Mouse (Mus musculus) spleen, adult 2 months (tissue): Measurements from ENCODE around the gene Dctn5.

Experiments
- CTCF ChIP-seq: fragments of 200-500 bp; IDR thresholded peaks from 2 replicates; pipeline ENCODE4 v1.5.1; 2011; ENCODE audit warnings: mild to moderate bottlenecking, inconsistent platforms; ENCODE audit not compliant: insufficient read depth, insufficient read length, insufficient replicate concordance; ENCODE audit errors: extremely low read depth
- POLR2A ChIP-seq: fragments of 200-500 bp; IDR thresholded peaks from 2 replicates; pipeline ENCODE4 v1.6.1; 2011; ENCODE audit warnings: low read depth, low read length, inconsistent platforms

- TF ChIP-seq CTCF (no peak), POLR2A (no peak)
Observed at GRCm38 (mm10) chr7:122158488-122158887, 25.6 kb downstream of the Dctn5 start.
